Mouse (Mus musculus) stomach, postnatal 0 days (tissue): ENCODE results near the gene Adcy1.

Experiments
- CTCF ChIP-seq: IDR thresholded peaks from 2 replicates; pipeline ENCODE4 v1.5.1; 2016; ENCODE audit warnings: antibody characterized with exemption, low read depth, mild to moderate bottlenecking, moderate library complexity
- EP300 ChIP-seq: optimal IDR thresholded peaks from 2 replicates; pipeline ENCODE3; 2016; ENCODE audit warnings: antibody characterized with exemption

GRCm38 (mm10) chr11:7184420-7184819 is 121.1 kb downstream of the Adcy1 start:
- TF ChIP-seq CTCF = no peak
- TF ChIP-seq EP300 = no peak
